Mouse (Mus musculus): ENCODE results near the gene Phactr1.

- TF ChIP-seq CTCF (IDR thresholded peaks at IDR 0.05; ENCODE audit: low read depth, low read length) (no peak), TAL1 (conservative IDR thresholded peaks at IDR 0.05; ENCODE audit: low read depth, low read length) (no peak), GATA1 (IDR thresholded peaks at IDR 0.05; ENCODE audit: borderline replicate concordance, low read length) (no peak), POLR2AphosphoS5 (IDR thresholded peaks at IDR 0.05; ENCODE audit: insufficient replicate concordance, low read depth, low read length) (no peak), GATA2 (IDR thresholded peaks at IDR 0.05; ENCODE audit: borderline replicate concordance, low read depth, low read length) (no peak)
Observed at GRCm38 (mm10) chr13:42760907-42761544, 80.6 kb downstream of the Phactr1 start.
